Mouse (Mus musculus) large intestine, adult 2 months (tissue): Measurements from ENCODE around the gene Ephb6. TPM values are rescaled to one million over a fixed set of nuclear protein-coding genes. Genes with fewer than 3 reads are reported as not detected.

ENCODE experiments used
- DNase-seq: peaks from one replicate; pipeline ENCODE4 v3.0.0-alpha.2; 2012; ENCODE audit warnings: low read depth, low spot score
- WGBS: fragments of 180-500 bp; shearing (Covaris S2); methylation state at CpG from one replicate; pipeline ENCODE4 v1.1.7; 2018; 5-methylcytosine and 5-hydroxymethylcytosine counted together
- polyA plus RNA-seq: library from polyadenylated mRNA; depleted of rRNA; stranded (reverse); fragments of >200 nt; gene quantifications from 2 replicates; pipeline ENCODE4 v1.2.3, GENCODE M21; 2012

Gene Ephb6
- polyA plus RNA-seq, 1 experiment = 2.7 TPM

DNA sequence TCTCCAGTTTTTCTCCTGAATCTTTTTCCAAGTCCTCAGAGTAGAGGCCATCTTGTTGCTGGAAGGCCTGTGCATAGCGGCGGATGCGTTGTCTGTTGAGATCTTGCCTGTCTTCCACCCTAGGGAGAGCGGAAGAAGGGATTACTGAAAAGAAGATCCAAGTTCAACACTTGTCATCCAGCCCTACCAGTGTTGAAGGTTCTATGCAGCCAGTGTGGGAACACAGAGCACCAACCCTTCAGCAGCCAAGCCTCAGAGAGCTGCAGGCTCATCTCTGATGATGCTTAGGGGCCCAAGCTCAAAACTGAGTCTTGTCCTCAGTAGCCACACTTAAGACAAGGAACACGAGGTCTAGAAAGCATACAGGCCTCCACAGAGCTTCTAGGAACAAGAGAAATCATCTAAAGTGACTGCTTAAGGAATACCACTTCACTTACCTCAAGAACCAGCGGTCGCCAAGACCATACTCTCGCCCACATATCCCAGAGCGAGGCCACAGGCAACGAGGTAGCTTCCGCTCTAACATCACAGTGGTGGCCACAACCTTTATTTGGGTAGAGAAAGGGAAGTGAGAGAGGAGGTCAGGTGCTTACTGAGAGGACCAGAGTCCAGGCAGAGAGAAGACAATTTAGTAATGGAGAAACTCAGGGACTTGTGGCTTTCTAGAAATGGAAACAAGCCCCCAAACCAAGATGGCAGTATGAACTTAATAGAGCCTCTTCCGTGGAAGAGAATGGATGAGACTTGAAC lies 16.1 kb downstream of the Ephb6 start:
- WGBS = 83% methylated on average over 12 of the region's 12 CpGs
- DNase-seq = no peak

- no peak for DNase-seq
- WGBS = 69% methylated on average over 9 of the region's 9 CpGs
These were observed 17.4 kb downstream of the Ephb6 start for GRCm38 (mm10) chr6:41622661-41623060.

DNA sequence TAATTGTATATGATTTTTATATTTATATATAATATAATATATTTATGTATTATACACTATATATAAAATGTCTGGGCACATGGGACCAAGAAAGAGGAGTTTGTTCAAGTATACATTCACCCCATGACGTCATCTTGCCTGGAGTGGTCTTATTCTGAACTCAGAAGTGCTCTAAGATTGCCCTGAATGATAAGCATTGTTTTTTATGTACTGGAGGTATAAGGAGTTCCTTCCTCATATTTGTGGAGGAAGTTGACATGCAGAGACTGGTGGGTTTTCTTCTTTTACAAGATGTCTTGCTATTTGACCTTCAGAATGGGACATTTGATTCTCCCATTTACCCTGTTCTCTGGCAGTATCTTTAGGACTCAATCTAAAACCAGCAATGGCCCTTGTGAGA lies 22.9 kb downstream of the Ephb6 start:
- DNase-seq = no peak
- 60% methylated on average over 1 of the region's 1 CpGs for WGBS

- 42% methylated on average over 2 of the region's 2 CpGs for WGBS
- no peak for DNase-seq
These were observed 25.5 kb downstream of the Ephb6 start for GRCm38 (mm10) chr6:41630791-41631190.

GRCm38 (mm10) chr6:41631549-41631948 lies 26.3 kb downstream of the Ephb6 start:
- DNase-seq = no peak
- 75% methylated on average over 4 of the region's 4 CpGs for WGBS

DNA sequence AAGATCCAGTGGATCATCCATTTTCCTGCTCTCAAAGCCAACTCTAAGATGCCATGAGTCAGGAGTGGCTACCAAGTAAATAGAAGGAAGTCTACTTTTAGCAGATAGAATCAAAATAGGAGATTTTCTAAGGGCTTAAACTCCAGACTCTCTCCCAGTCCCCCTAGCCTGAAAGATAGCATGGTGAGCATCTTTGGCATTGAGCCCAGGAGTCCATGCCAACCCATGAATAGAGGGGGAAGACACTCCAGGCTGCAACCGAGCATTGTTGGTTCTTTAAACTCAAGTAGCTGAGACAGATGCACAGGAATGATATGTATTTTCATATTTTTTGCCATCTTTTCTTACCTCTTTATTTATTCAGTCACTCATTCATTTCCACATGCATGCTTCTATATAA lies 29.9 kb downstream of the Ephb6 start:
- no peak for DNase-seq
- WGBS = 45% methylated on average over 1 of the region's 1 CpGs

- WGBS = 16% methylated on average over 5 of the region's 5 CpGs
These were observed 30.9 kb downstream of the Ephb6 start, which contains the start of gene Trpv6 for GRCm38 (mm10) chr6:41636178-41636577. Trpv6 (minus strand) TSS chr6:41636405.

DNA sequence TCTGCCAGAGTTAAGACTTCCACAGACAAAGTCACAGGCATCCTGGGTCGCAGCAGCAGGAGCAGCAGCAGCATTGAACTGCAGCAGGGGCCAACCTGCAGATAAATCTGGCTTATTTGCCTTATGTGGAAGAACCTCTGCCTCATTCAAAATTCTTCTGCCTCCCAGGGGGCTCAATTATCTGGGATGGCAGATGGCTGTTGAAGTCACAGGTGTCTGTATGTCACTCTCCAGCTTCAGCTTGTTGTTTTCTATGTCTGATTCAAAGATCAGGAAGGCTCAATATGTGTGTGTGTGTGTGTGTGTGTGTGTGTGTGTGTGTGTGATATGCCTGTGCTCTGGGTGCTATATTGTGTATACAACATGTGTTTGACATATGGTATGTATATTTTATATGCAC lies 32.1 kb downstream of the Ephb6 start:
- no peak for DNase-seq
- WGBS = 63% methylated on average over 1 of the region's 1 CpGs

More at GRCm38 (mm10) chr6:41636178-41636577, 30.9 kb downstream of the Ephb6 start, which contains the start of gene Trpv6:
- no peak for DNase-seq

DNA sequence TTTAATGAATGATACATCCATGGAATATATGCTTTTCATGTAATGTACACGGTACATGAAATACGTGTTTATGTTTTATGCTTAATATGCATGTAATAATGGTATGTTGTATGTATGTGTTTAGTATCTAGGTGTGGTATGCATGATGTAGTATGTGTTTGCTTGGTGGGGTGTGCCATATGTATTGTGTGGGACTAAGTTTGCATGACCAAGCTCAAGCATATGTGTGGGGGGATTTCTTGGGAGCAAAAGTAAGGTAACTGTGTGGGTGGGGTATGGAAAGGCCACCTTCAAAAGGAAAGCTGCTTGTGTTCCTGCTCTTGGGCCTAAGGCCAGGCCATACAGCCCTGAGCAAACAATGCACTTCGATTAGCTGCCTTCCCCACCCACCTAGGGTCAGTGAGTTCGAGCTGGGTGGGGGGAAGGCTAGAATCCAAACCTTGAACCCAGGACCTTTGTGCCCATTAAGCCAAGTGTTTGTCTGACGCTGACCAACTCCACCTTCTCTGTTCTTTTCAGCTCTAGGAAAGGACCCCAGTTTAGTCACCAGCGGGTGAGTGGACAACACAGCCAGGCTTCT lies 32.7 kb downstream of the Ephb6 start:
- no peak for DNase-seq
- WGBS = 57% methylated on average over 6 of the region's 6 CpGs

- no peak for DNase-seq
- WGBS = 73% methylated on average over 3 of the region's 3 CpGs
These were observed 35.2 kb downstream of the Ephb6 start for GRCm38 (mm10) chr6:41640449-41640848.

GRCm38 (mm10) chr6:41641173-41641866 lies 36.0 kb downstream of the Ephb6 start:
- 54% methylated on average over 6 of the region's 6 CpGs for WGBS

DNA sequence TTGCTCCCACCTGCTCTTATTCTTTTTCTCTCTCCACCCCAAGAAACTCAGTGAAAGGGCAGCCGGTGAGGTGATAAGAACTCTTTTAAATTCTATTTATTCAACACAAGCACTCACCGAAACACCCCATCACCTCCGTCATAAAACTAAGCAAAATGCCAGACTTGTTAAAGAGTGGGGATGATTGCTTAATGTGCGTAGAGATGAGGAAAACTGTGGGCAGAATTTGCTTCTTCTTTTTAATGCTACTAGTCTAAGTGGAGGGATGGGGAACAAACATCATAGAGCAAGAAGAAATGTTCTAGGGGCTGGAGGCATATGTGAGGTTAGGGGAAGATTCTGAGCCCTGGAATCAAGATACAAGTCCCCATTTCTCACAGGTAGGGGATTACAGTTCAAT lies 37.5 kb downstream of the Ephb6 start:
- 32% methylated on average over 4 of the region's 4 CpGs for WGBS

More at GRCm38 (mm10) chr6:41641173-41641866, 36.0 kb downstream of the Ephb6 start:
- no peak for DNase-seq

DNA sequence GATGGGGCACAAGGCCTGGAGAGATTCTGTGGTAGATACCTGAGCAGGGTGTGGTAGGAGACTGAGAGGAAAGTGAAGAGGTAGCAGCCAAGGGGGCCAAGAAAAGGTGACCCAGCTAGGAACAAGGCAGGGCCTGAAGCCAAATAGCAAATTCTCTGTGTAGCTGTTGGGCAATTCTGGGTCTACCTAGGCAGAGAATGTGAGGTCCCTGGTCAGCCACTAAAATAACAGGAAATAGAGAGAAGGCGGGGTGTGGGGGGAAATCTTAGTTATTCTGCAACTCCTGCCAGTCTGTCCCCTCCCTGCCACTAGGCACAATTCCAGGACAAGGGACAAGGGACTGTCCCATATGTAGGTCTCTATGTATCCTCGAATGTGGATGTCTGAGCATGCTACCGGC lies 37.9 kb downstream of the Ephb6 start:
- DNase-seq = no peak
- 37% methylated on average over 3 of the region's 3 CpGs for WGBS

More for the DNA sequence above, 37.5 kb downstream of the Ephb6 start:
- no peak for DNase-seq

GRCm38 (mm10) chr6:41646220-41646619 lies 40.9 kb downstream of the Ephb6 start:
- WGBS = 89% methylated on average over 3 of the region's 3 CpGs
- DNase-seq = no peak

DNA sequence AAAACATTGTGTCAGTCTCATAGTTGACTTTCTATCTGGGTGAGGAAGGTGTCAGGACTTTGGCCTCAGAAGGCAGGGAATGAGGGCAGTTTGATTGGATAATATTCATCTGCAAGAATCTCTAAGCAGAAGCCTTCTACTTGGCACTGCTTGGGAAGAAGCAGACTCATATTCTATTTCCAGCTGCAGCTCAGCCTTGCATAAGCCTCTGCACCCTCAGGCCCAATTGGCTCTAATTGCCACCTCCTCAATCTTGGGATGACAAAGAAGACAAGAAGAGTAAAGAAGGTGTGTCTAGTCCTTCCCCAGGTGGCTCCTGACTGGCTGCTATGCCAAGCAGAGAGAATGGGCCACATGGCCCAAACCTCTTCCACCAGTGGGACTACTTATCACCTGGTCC lies 41.4 kb downstream of the Ephb6 start:
- DNase-seq = no peak

DNA sequence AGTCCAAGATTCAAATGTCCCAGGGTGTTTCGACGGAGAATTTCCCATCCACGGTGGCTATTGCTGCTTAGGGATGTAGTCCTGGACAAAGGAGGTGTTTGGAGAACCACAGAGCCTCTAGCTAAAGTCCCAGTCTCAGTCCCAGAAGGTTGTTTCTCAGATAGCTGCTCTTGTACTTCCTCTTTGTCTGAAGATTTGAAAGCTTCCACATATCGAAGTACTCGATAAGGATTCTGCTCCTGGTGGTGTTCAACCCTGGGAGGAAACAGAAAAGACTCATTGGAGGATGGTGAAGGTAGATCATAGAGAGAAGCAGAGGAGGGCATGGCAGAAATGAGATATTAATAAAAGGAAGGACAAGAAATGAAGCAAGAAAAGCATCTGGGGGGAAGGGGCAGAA lies 47.9 kb downstream of the Ephb6 start:
- no peak for DNase-seq
- WGBS = 86% methylated on average over 5 of the region's 5 CpGs

GRCm38 (mm10) chr6:41654648-41655047 lies 49.4 kb downstream of the Ephb6 start:
- DNase-seq = no peak
- 76% methylated on average over 8 of the region's 8 CpGs for WGBS

DNA sequence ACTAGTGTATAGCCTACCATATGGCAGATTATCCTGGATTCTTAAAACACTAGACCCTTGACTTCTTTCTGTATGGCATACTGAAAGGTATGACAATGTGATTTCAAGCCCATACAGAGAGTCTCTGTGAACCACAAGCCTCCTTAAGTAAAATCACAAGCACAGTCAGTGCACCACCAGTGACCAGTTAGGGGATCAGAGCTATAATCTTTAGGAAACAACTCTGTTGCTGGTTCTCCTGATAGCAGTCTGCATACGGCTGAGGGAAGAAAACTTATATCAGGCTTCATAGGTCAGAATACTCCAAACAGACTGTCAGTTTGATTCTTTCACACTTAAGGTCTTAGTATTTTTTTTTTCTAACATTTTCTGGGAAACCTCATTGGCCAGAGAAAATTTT lies 53.2 kb downstream of the Ephb6 start:
- DNase-seq = no peak
- WGBS = 66% methylated on average over 1 of the region's 1 CpGs

GRCm38 (mm10) chr6:41662320-41662719 lies 57.0 kb downstream of the Ephb6 start:
- WGBS = 18% methylated on average over 2 of the region's 2 CpGs

More at GRCm38 (mm10) chr6:41662320-41662719, 57.0 kb downstream of the Ephb6 start:
- DNase-seq = no peak
